Mouse (Mus musculus) embryonic fibroblast, embryonic 13.5 days (primary cell): ENCODE results near the gene Zbtb38.

ENCODE experiments used
- CTCF ChIP-seq: IDR thresholded peaks from 2 replicates; pipeline ENCODE4 v1.5.1; 2011; ENCODE audit warnings: mild to moderate bottlenecking, control low read depth, low read length, moderate library complexity, borderline replicate concordance; ENCODE audit not compliant: insufficient read depth
- POLR2A ChIP-seq: IDR thresholded peaks from 2 replicates; pipeline ENCODE4 v1.6.1; 2011; ENCODE audit warnings: low read depth, mild to moderate bottlenecking, control low read depth, low read length, moderate library complexity

DNA sequence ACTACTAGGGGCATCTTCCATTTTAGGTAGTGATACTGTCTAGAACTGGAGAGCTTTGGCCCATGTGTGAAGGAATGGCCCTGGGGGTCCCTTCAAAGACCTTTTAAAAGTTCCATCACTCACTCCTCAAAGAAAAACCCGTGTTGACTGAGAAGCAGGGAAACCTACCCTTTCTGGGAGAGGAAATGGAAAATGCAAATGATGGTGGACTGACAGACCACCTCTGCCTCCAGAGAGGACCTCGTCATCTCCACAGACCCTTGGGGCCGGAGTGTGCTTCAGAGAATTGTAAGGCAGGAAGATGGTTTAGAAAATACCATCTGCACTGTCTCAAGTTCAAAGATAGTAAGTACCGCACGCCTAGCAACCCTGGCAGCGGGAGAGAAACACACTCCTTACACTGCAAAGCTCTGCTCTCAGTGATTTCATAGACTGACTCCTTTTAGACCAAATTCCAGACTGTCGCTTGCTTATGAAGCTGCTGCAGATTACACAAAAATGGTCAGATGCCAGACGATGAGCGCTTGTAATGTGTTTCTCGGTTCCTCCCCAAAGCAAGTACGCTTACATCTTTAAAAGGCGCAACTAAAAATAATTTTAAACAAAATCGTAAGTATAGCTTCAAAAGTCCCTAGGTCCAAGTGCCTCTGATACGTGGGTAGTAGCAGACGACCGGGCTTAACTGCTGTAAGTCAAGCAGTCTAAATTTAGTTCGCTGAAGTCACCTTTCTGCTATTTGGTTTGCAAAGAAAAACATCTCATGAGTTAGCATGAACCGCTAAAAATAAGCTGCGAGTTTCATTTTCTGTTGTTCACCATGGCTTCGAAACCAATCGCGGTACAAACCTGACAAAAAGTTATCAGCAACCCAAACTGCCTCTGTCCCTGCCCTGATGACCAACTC lies 12.6 kb downstream of the Zbtb38 start:
- TF ChIP-seq CTCF = no peak
- TF ChIP-seq POLR2A = no peak
